Mouse (Mus musculus): ENCODE measurements around the gene Dcakd.

DNA sequence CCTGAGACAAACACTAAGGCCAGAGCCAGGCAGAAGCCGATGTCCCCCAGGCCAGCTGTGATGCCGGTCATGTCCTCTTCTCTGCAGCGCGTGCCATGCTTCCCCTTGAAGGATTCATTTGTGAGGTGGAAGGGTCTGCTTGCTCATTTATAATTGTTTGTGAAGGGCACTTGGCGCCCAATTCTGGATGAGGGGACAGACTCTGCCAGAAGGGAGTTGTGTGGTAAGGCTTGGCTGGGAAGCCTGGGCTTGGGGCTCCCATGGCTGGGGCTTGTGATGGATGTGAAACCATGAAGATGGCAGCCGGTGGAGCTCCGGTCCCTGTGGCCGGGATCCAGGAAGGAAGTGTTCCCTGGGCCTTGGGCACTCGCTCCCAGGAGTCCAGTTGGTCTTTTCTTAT, 44.0 kb downstream of the Dcakd start:
- TF ChIP-seq TAL1 (conservative IDR thresholded peaks at IDR 0.05; ENCODE audit: low read depth, low read length) (no peak), CTCF (IDR thresholded peaks at IDR 0.05; ENCODE audit: low read depth, low read length) (no peak), GATA1 (IDR thresholded peaks at IDR 0.05; ENCODE audit: borderline replicate concordance, low read length) (no peak), POLR2AphosphoS5 (IDR thresholded peaks at IDR 0.05; ENCODE audit: insufficient replicate concordance, low read depth, low read length) (no peak), GATA2 (IDR thresholded peaks at IDR 0.05; ENCODE audit: borderline replicate concordance, low read depth, low read length) (no peak)

Data from G1E (cell line).